ENCODE assay signal across 8 mouse cellular contexts in the genomic region with DNA sequence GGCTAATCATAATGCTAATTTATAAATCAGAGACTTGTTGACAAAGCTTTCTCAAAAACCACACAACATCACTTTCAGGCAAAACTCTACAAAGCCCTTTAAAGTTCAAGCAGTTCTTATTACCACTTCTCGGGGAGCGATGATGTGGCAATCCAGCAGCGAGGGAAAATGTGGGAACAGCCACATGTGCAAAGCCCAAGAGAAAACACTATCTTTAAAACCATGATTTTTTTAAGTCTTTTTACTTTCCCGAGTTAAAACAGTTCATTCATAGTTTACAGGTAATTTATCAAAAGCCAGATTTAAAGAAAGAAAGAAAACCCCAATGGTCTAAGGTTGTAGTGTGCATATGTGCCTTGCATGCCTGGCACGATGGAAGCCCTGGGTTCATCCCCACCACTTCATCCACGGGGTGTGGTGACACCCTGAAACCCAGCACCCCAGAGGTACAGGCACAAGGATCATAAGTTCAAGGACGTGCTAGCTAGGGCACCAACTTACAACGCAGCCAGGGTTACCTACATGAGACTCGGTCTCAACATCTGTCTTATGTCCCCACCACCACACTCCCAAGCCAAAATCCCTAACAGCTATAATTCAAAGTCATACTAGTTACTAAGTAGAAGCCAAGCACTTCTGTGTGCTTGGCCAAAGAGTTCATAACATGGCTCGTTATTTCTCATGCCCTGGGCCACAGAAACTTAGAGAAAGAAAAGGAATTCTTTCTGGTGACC. TPM values are rescaled to one million over a fixed set of nuclear protein-coding genes. Genes with fewer than 3 reads are reported as not detected.
DNase-seq lines count a peak whose midpoint lies in the region; ATAC-seq and TF ChIP-seq lines count a peak whose summit lies in the region.

No protein-coding gene starts in this region.

- ATAC-seq in forebrain, embryonic 12.5 days (ENCODE audit: low FRiP score) = no peak
- no peak for ATAC-seq in limb, embryonic 15.5 days (ENCODE audit: insufficient number of reproducible peaks, low FRiP score, low TSS enrichment, low read depth)
- no peak for ATAC-seq in neural tube, embryonic 12.5 days (ENCODE audit: low FRiP score, low read depth)

- TF ChIP-seq POLR2A in CH12.LX (IDR thresholded peaks at IDR 0.05; ENCODE audit: low read depth, low read length) = no peak; the same call in 1 of the 2 replicates

- peak overlapping the region; percentile 83 to 97 (median 94) for H3K4me3 ChIP-seq in CH12.LX (replicated peaks in 1 of 3; ENCODE audit: low read depth in 2 of 3, low read length in 2 of 3, poor library complexity in 1 of 3)
- H3K4me3 ChIP-seq in forebrain, embryonic 12.5 days (replicated peaks) = peak overlapping the region; percentile 96
- peak overlapping the region; percentile 99 for H3K4me3 ChIP-seq in limb, embryonic 15.5 days
- peak overlapping the region; percentile 90 for H3K4me3 ChIP-seq in neural tube, embryonic 12.5 days

- no peak for TF ChIP-seq RAD21 in CH12.LX (IDR thresholded peaks at IDR 0.05; ENCODE audit: low read depth, low read length)

- H3K4me1 ChIP-seq in CH12.LX (ENCODE audit: control insufficient read depth in 1 of 2, insufficient read depth in 2 of 2) = peaks cover 3 to 29% of the 10 kb centered on the region in 2 experiments
- H3K4me1 ChIP-seq in forebrain, embryonic 12.5 days = peaks cover 8% of the 10 kb centered on the region
- peaks cover 5% of the 10 kb centered on the region; the same call in 1 of the 2 replicates for H3K4me1 ChIP-seq in limb, embryonic 15.5 days
- peaks cover 9% of the 10 kb centered on the region for H3K4me1 ChIP-seq in neural tube, embryonic 12.5 days

- TF ChIP-seq CTCF in CH12.LX (conservative IDR thresholded peaks at IDR 0.05 in 1 of 2, IDR thresholded peaks at IDR 0.05 in 1 of 2; ENCODE audit: low read depth in 2 of 2, low read length in 2 of 2) = no peak

- TF ChIP-seq EP300 in CH12.LX (IDR thresholded peaks at IDR 0.05; ENCODE audit: low read length) = no peak

- dilution Hi-C loops in CH12.LX (cut with MboI; ENCODE audit: extremely low pct_ligation_motif_present, extremely low pct_unique_long_range_greater_than_20kb, low sequenced_read_pairs) = no loop called here

- H3K27me3 ChIP-seq in CH12.LX (replicated peaks) = no peaks in the 10 kb centered on the region
- no peaks in the 10 kb centered on the region for H3K27me3 ChIP-seq in forebrain, embryonic 12.5 days
- H3K27me3 ChIP-seq in limb, embryonic 15.5 days = no peaks in the 10 kb centered on the region
- H3K27me3 ChIP-seq in neural tube, embryonic 12.5 days (replicated peaks) = no peaks in the 10 kb centered on the region

- H3K9ac ChIP-seq in CH12.LX (ENCODE audit: insufficient read depth, low read depth) = peak overlapping the region; percentile 99
- peak overlapping the region; percentile 95 for H3K9ac ChIP-seq in forebrain, embryonic 12.5 days
- peak overlapping the region; percentile 96 for H3K9ac ChIP-seq in limb, embryonic 15.5 days
- peak overlapping the region; percentile 91 for H3K9ac ChIP-seq in neural tube, embryonic 12.5 days

- peak overlapping the region; percentile 18; the same call in 1 of the 2 replicates for H3K4me2 ChIP-seq in CH12.LX (ENCODE audit: insufficient read depth, low read depth, poor library complexity, severe bottlenecking)
- peak overlapping the region; percentile 73 for H3K4me2 ChIP-seq in forebrain, embryonic 12.5 days
- H3K4me2 ChIP-seq in limb, embryonic 15.5 days = peak overlapping the region; percentile 55
- peak overlapping the region; percentile 77 for H3K4me2 ChIP-seq in neural tube, embryonic 12.5 days (replicated peaks)

- peaks cover 5% of the 10 kb centered on the region for H3K9me3 ChIP-seq in CH12.LX (replicated peaks; ENCODE audit: low read length)
- no peaks in the 10 kb centered on the region for H3K9me3 ChIP-seq in forebrain, embryonic 12.5 days
- H3K9me3 ChIP-seq in limb, embryonic 15.5 days = no peaks in the 10 kb centered on the region
- no peaks in the 10 kb centered on the region for H3K9me3 ChIP-seq in neural tube, embryonic 12.5 days

- H3K27ac ChIP-seq in CH12.LX (ENCODE audit: insufficient read depth, low read depth) = no peak overlapping the region
- H3K27ac ChIP-seq in forebrain, embryonic 12.5 days = no peak overlapping the region
- peak overlapping the region; percentile 97 for H3K27ac ChIP-seq in limb, embryonic 15.5 days
- no peak overlapping the region for H3K27ac ChIP-seq in neural tube, embryonic 12.5 days

- DNase-seq in embryo, embryonic 11 days = peak; percentile 25
- DNase-seq in embryo, embryonic 9.5 days (ENCODE audit: extremely low spot score) = no peak
- DNase-seq in CH12.LX (ENCODE audit: extremely low read depth) = no peak
- DNase-seq in left cerebral cortex, adult 18-20 months (ENCODE audit: low spot score in 2 of 2) = no peak
- no peak for DNase-seq in urinary bladder, postnatal 36 days (ENCODE audit: low spot score in 2 of 2)

- peaks cover 29 to 36% of the 10 kb centered on the region in 2 experiments for H3K36me3 ChIP-seq in CH12.LX (replicated peaks in 1 of 2; ENCODE audit: control insufficient read depth in 1 of 2, insufficient read depth in 1 of 2, low read length in 1 of 2)
- peaks cover 38% of the 10 kb centered on the region for H3K36me3 ChIP-seq in forebrain, embryonic 12.5 days (replicated peaks)
- H3K36me3 ChIP-seq in limb, embryonic 15.5 days = peaks cover 34% of the 10 kb centered on the region
- H3K36me3 ChIP-seq in neural tube, embryonic 12.5 days = peaks cover 32% of the 10 kb centered on the region

- WGBS in forebrain, embryonic 12.5 days = 19% methylated on average over 10 of the region's 10 CpGs
- WGBS in limb, embryonic 15.5 days = 2% methylated on average over 10 of the region's 10 CpGs
- 17% methylated on average over 10 of the region's 10 CpGs for WGBS in neural tube, embryonic 12.5 days

- in situ Hi-C loops in CH12.LX (cut with MboI; ENCODE audit: low pct_ligation_motif_present, low pct_unique_long_range_greater_than_20kb, low sequenced_read_pairs) = no loop called here

- H3K79me2 ChIP-seq in CH12.LX (replicated peaks; ENCODE audit: control insufficient read depth, extremely low read depth, insufficient read depth, poor library complexity, severe bottlenecking) = peaks cover 55% of the 10 kb centered on the region

TF ChIP-seq in CH12.LX, 34 proteins besides CTCF, POLR2A, EP300 and RAD21:
- peak; percentile 24; the same call in 1 of the 2 replicates for TF ChIP-seq MXI1 (IDR thresholded peaks at IDR 0.05; ENCODE audit: low read depth, low read length)
- peak; percentile 73; the same call in 1 of the 2 replicates for TF ChIP-seq MYC (IDR thresholded peaks at IDR 0.05; ENCODE audit: low read depth, low read length)
- TF ChIP-seq MAX (IDR thresholded peaks at IDR 0.05; ENCODE audit: low read length) = peak; percentile 39; the same call in 1 of the 2 replicates
- no peak for TF ChIP-seq NELFE (IDR thresholded peaks at IDR 0.05; ENCODE audit: low read depth, low read length)
- TF ChIP-seq JUND (conservative IDR thresholded peaks at IDR 0.05; ENCODE audit: low read depth, low read length) = no peak

RNA-seq across cellular contexts. Expression of a gene that starts 1.2 kb away (rescaled TPM):
- total RNA-seq in CH12.LX (2012; rRNA removed) = 67.1 and 85.9 TPM in 2 replicates
- 145 and 150 TPM in 2 replicates for total RNA-seq in CH12.LX (2014; rRNA removed)
- 163 and 167 TPM in 2 replicates for polyA plus RNA-seq in CH12.LX (2012; ENCODE audit: insufficient read length, low read depth)
- polyA plus RNA-seq in forebrain, embryonic 12.5 days (2016; fragmentation: Nextera tagmentation; extraction: Ambion mirVana) = 94.0 and 110 TPM in 2 replicates
- 152 TPM in 2 replicates for polyA plus RNA-seq in limb, embryonic 15.5 days (2015; fragmentation: Nextera tagmentation; extraction: Ambion mirVana)
- 79.3 and 91.3 TPM in 2 replicates for polyA plus RNA-seq in neural tube, embryonic 12.5 days (2016; fragmentation: Nextera tagmentation; extraction: Ambion mirVana)
- 10 to 100 TPM; 83.1 to 98.6 TPM for total RNA-seq in left cerebral cortex, adult 18-20 months (2021)

RNA-seq across cellular contexts. Expression of a gene that starts 44.0 kb away (rescaled TPM):
- total RNA-seq in CH12.LX (2012; rRNA removed) = 33.9 and 42.6 TPM in 2 replicates
- total RNA-seq in CH12.LX (2014; rRNA removed) = 67.0 and 70.9 TPM in 2 replicates
- polyA plus RNA-seq in CH12.LX (2012; ENCODE audit: insufficient read length, low read depth) = 52.2 and 52.4 TPM in 2 replicates
- polyA plus RNA-seq in forebrain, embryonic 12.5 days (2016; fragmentation: Nextera tagmentation; extraction: Ambion mirVana) = 54.9 and 57.9 TPM in 2 replicates
- polyA plus RNA-seq in limb, embryonic 15.5 days (2015; fragmentation: Nextera tagmentation; extraction: Ambion mirVana) = 50.8 and 52.0 TPM in 2 replicates
- polyA plus RNA-seq in neural tube, embryonic 12.5 days (2016; fragmentation: Nextera tagmentation; extraction: Ambion mirVana) = 60.7 and 62.8 TPM in 2 replicates
- total RNA-seq in left cerebral cortex, adult 18-20 months (2021) = 10 to 100 TPM; 21.7 to 24.2 TPM

RNA-seq across cellular contexts. Expression of a gene that starts 44.1 kb away (rescaled TPM):
- total RNA-seq in CH12.LX (2012; rRNA removed) = 1.1 and 1.2 TPM in 2 replicates
- 1.3 and 1.6 TPM in 2 replicates for total RNA-seq in CH12.LX (2014; rRNA removed)
- 1.4 and 1.5 TPM in 2 replicates for polyA plus RNA-seq in CH12.LX (2012; ENCODE audit: insufficient read length, low read depth)
- polyA plus RNA-seq in forebrain, embryonic 12.5 days (2016; fragmentation: Nextera tagmentation; extraction: Ambion mirVana) = 1.5 TPM in 2 replicates
- 0.78 and 1.0 TPM in 2 replicates for polyA plus RNA-seq in limb, embryonic 15.5 days (2015; fragmentation: Nextera tagmentation; extraction: Ambion mirVana)
- polyA plus RNA-seq in neural tube, embryonic 12.5 days (2016; fragmentation: Nextera tagmentation; extraction: Ambion mirVana) = 1.4 and 1.7 TPM in 2 replicates
- total RNA-seq in left cerebral cortex, adult 18-20 months (2021) = 1 to 10 TPM; 6.2 to 6.9 TPM

Comparison
In these comparisons a context has a peak if more than half of its experiments do, and no peak if none do; other contexts are left out.
1. H3K4me2 ChIP-seq: peak in every context shown above with its lines; median percentile 77 in neural tube, embryonic 12.5 days; 73 in forebrain, embryonic 12.5 days; 55 in limb, embryonic 15.5 days; 18 in CH12.LX.